Mouse (Mus musculus): ENCODE data around the gene Gm9918.
A peak's percentile ranks its signal among the peaks of the same experiment; 100 is the strongest.

Gene Gm9918

GRCm38 (mm10) chr15:102245461-102245881, 24.9 kb upstream of the Gm9918 start:
- DNase-seq (ENCODE audit: low read depth, low spot score) = no peak

- DNase-seq (ENCODE audit: low read depth, low spot score) = no peak
Measured at GRCm38 (mm10) chr15:102245891-102246741, 24.2 kb upstream of the Gm9918 start.

- DNase-seq (ENCODE audit: low read depth, low spot score) = peak; percentile 79
Measured at GRCm38 (mm10) chr15:102246866-102247251, 23.5 kb upstream of the Gm9918 start.

- DNase-seq (ENCODE audit: low read depth, low spot score) = no peak
Measured at GRCm38 (mm10) chr15:102247252-102248130, 22.9 kb upstream of the Gm9918 start.

GRCm38 (mm10) chr15:102248131-102248811, 22.1 kb upstream of the Gm9918 start:
- DNase-seq (ENCODE audit: low read depth, low spot score) = no peak

GRCm38 (mm10) chr15:102248812-102249191, 21.6 kb upstream of the Gm9918 start:
- DNase-seq (ENCODE audit: low read depth, low spot score) = no peak

GRCm38 (mm10) chr15:102249251-102249691, 21.1 kb upstream of the Gm9918 start:
- no peak for DNase-seq (ENCODE audit: low read depth, low spot score)

GRCm38 (mm10) chr15:102249967-102250366, 20.4 kb upstream of the Gm9918 start:
- no peak for DNase-seq (ENCODE audit: low read depth, low spot score)

- no peak for DNase-seq (ENCODE audit: low read depth, low spot score)
Measured at GRCm38 (mm10) chr15:102250521-102250920, 19.8 kb upstream of the Gm9918 start.

- no peak for DNase-seq (ENCODE audit: low read depth, low spot score)
Measured at GRCm38 (mm10) chr15:102255547-102256255, 14.7 kb upstream of the Gm9918 start.

- no peak for DNase-seq (ENCODE audit: low read depth, low spot score)
Measured at GRCm38 (mm10) chr15:102256431-102257201, 13.7 kb upstream of the Gm9918 start.

GRCm38 (mm10) chr15:102257202-102258075, 12.9 kb upstream of the Gm9918 start, which contains the start of gene Rarg:
Gene Rarg, minus strand, starts transcription at chr15:102257517.
- no peak for DNase-seq (ENCODE audit: low read depth, low spot score)

- no peak for DNase-seq (ENCODE audit: low read depth, low spot score)
Measured at GRCm38 (mm10) chr15:102258076-102258470, 12.3 kb upstream of the Gm9918 start.

- DNase-seq (ENCODE audit: low read depth, low spot score) = no peak
Measured at GRCm38 (mm10) chr15:102258581-102259253, 11.6 kb upstream of the Gm9918 start.

- no peak for DNase-seq (ENCODE audit: low read depth, low spot score)
Measured at GRCm38 (mm10) chr15:102262582-102262981, 7.8 kb upstream of the Gm9918 start.

GRCm38 (mm10) chr15:102263037-102263436, 7.3 kb upstream of the Gm9918 start:
- no peak for DNase-seq (ENCODE audit: low read depth, low spot score)

- DNase-seq (ENCODE audit: low read depth, low spot score) = no peak
Measured at GRCm38 (mm10) chr15:102265548-102265947, 4.8 kb upstream of the Gm9918 start.

GRCm38 (mm10) chr15:102271441-102271840, 1.1 kb downstream of the Gm9918 start:
- no peak for DNase-seq (ENCODE audit: low read depth, low spot score)
